ENCODE assay signal across 9 mouse cellular contexts in the genomic region with DNA sequence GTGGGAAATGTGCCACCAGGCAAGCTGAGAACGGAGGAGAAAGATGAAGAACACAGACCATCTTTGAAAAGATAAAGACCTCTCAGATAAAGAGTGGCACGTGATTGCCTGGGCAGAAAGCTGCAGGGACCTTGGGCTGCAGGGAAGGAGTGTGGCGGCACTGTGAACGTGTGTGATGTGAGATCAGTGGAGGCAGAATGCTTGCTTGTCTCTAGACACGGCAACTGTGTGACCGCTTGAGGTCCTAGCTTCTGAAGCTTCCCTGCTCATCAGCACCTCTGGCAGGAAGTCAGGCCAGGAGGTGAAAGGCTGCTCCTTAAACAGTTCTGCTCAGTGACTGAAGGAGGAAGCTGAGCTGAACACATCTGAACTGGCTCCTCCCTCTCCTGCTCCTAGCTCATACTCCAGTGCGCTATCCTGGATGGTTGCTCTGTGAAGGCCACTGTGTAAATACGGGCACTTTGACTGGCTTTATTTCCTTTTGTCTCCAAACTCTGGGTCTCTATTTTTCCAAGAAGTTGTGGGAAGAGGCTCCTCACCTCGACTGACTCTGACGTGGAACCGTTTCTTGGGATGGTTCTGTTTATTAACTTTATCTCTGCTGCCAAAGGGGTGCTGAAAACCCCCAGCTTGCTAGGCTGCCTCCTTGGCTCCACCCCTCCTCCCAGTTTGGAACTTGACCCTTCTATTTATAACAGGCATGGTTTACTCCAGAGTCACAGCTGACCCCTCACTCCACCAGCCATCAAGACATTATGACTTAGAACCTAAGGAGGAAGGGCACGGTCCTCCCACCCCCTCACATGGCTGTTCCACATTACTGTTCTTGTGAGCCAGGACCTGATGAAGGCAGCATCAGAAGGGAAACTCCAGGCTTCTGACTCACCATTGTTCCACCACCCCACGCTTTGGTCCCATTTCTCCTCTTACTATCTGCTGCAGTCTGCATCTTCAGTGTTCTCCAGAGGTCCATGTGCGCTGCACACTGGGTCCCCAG.
DNase-seq lines count a peak whose midpoint lies in the region; ATAC-seq and TF ChIP-seq lines count a peak whose summit lies in the region.
"Had no signal": no experiment of that assay in that cellular context is flagged by ENCODE, and none has a peak within 500 bp of the region (broad histone marks: within the 10 kb centered on the region; RNA-seq: fewer than 3 reads in every experiment).

No protein-coding gene starts in this region.

- no peak for TF ChIP-seq EP300 in lung, postnatal 0 days (IDR thresholded peaks at IDR 0.05)

- TF ChIP-seq CTCF in lung, postnatal 0 days (IDR thresholded peaks at IDR 0.05): peak; percentile 23

- H3K9me3 ChIP-seq in heart, embryonic 11.5 days (replicated peaks; ENCODE audit: control insufficient read depth, low read length): no peaks in the 10 kb centered on the region
- no peaks in the 10 kb centered on the region for H3K9me3 ChIP-seq in lung, postnatal 0 days (ENCODE audit: low read length)
- H3K9me3 ChIP-seq in midbrain, embryonic 11.5 days (ENCODE audit: control insufficient read depth, low read length): no peaks in the 10 kb centered on the region
- no peaks in the 10 kb centered on the region for H3K9me3 ChIP-seq in forebrain, embryonic 13.5 days (replicated peaks)

- H3K27me3 ChIP-seq in heart, embryonic 11.5 days (ENCODE audit: control insufficient read depth, insufficient read depth, low read length): no peaks in the 10 kb centered on the region
- no peaks in the 10 kb centered on the region for H3K27me3 ChIP-seq in lung, postnatal 0 days (replicated peaks; ENCODE audit: insufficient read depth, low read length)
- H3K27me3 ChIP-seq in midbrain, embryonic 11.5 days (ENCODE audit: control insufficient read depth, insufficient read depth, low read length): no peaks in the 10 kb centered on the region
- no peaks in the 10 kb centered on the region for H3K27me3 ChIP-seq in forebrain, embryonic 13.5 days

- H3K27ac ChIP-seq in heart, embryonic 11.5 days (ENCODE audit: low read depth, low read length): peak overlapping the region; percentile 31; the same call in 1 of the 2 replicates
- no peak overlapping the region for H3K27ac ChIP-seq in lung, postnatal 0 days (ENCODE audit: low read length)
- no peak overlapping the region for H3K27ac ChIP-seq in midbrain, embryonic 11.5 days (ENCODE audit: low read depth, low read length)
- no peak overlapping the region for H3K27ac ChIP-seq in forebrain, embryonic 13.5 days
- H3K27ac ChIP-seq: macrophage had no signal

- DNase-seq in heart, postnatal 4 days: no peak
- peak; percentile 46 for DNase-seq in ZHBTc4 (ENCODE audit: low read depth, low spot score)
- DNase-seq in kidney, adult 9 months: peak; percentile 50
- peak; percentile 48 for DNase-seq in lung, postnatal 0 days (ENCODE audit: low spot score)
- no peak for DNase-seq in midbrain, embryonic 11.5 days (ENCODE audit: low spot score, missing footprints)
- no peak for DNase-seq in spleen, postnatal 4 days (ENCODE audit: low spot score in 2 of 2)

- 24% methylated on average over 14 of the region's 14 CpGs for WGBS in heart, embryonic 11.5 days (ENCODE audit: insufficient replicate concordance)
- 24% methylated on average over 14 of the region's 14 CpGs for WGBS in lung, postnatal 0 days
- WGBS in midbrain, embryonic 11.5 days: 71% methylated on average over 14 of the region's 14 CpGs
- 78% methylated on average over 14 of the region's 14 CpGs for WGBS in forebrain, embryonic 13.5 days

- peak; percentile 69; the same call in 1 of the 2 replicates for ATAC-seq in heart, embryonic 11.5 days (replicated peaks; ENCODE audit: insufficient number of reproducible peaks, low FRiP score, low TSS enrichment)
- peak; percentile 78 for ATAC-seq in lung, postnatal 0 days
- ATAC-seq in midbrain, embryonic 11.5 days (ENCODE audit: low FRiP score): no peak
- ATAC-seq in forebrain, embryonic 13.5 days: no peak

- H3K4me2 ChIP-seq in heart, embryonic 11.5 days: peak overlapping the region; percentile 44
- H3K4me2 ChIP-seq in lung, postnatal 0 days (replicated peaks; ENCODE audit: low read depth, low read length): no peak overlapping the region
- H3K4me2 ChIP-seq in midbrain, embryonic 11.5 days: no peak overlapping the region
- H3K4me2 ChIP-seq in forebrain, embryonic 13.5 days: no peak overlapping the region

- H3K4me3 ChIP-seq in heart, embryonic 11.5 days (ENCODE audit: low read depth, low read length): no peak overlapping the region
- no peak overlapping the region for H3K4me3 ChIP-seq in lung, postnatal 0 days (ENCODE audit: low read depth, low read length)
- H3K4me3 ChIP-seq in midbrain, embryonic 11.5 days (ENCODE audit: low read depth, low read length): no peak overlapping the region
- no peak overlapping the region for H3K4me3 ChIP-seq in forebrain, embryonic 13.5 days

- H3K4me1 ChIP-seq in heart, embryonic 11.5 days (ENCODE audit: control insufficient read depth, insufficient read depth, low read length): peaks cover 54% of the 10 kb centered on the region
- H3K4me1 ChIP-seq in lung, postnatal 0 days (ENCODE audit: insufficient read depth, low read depth, low read length): peaks cover 9% of the 10 kb centered on the region
- peaks cover 3% of the 10 kb centered on the region for H3K4me1 ChIP-seq in midbrain, embryonic 11.5 days (ENCODE audit: control insufficient read depth, insufficient read depth, low read length)
- H3K4me1 ChIP-seq in forebrain, embryonic 13.5 days: peaks cover 21% of the 10 kb centered on the region

- peak overlapping the region; percentile 17; the same call in 1 of the 2 replicates for H3K9ac ChIP-seq in heart, embryonic 11.5 days (ENCODE audit: low read depth, low read length)
- no peak overlapping the region for H3K9ac ChIP-seq in lung, postnatal 0 days (replicated peaks; ENCODE audit: low read depth)
- no peak overlapping the region for H3K9ac ChIP-seq in midbrain, embryonic 11.5 days (ENCODE audit: low read length)
- H3K9ac ChIP-seq in forebrain, embryonic 13.5 days: no peak overlapping the region

- no peaks in the 10 kb centered on the region for H3K36me3 ChIP-seq in heart, embryonic 11.5 days (ENCODE audit: control insufficient read depth, insufficient read depth, low read length)
- no peaks in the 10 kb centered on the region for H3K36me3 ChIP-seq in lung, postnatal 0 days (ENCODE audit: insufficient read depth, low read length)
- no peaks in the 10 kb centered on the region for H3K36me3 ChIP-seq in midbrain, embryonic 11.5 days (ENCODE audit: control insufficient read depth, insufficient read depth, low read length)
- no peaks in the 10 kb centered on the region for H3K36me3 ChIP-seq in forebrain, embryonic 13.5 days (ENCODE audit: poor library complexity, severe bottlenecking)

Comparison
In these comparisons a context has a peak if more than half of its experiments do, and no peak if none do; other contexts are left out.
1. ATAC-seq: peak in heart, embryonic 11.5 days (single experiment) and lung, postnatal 0 days (single experiment); none in midbrain, embryonic 11.5 days (single experiment) and forebrain, embryonic 13.5 days (single experiment).
2. DNase-seq: peak in ZHBTc4 (single experiment), kidney, adult 9 months (single experiment) and lung, postnatal 0 days (single experiment); none in heart, postnatal 4 days (single experiment), midbrain, embryonic 11.5 days (single experiment) and spleen, postnatal 4 days (0 of 2).